Mouse (Mus musculus): Measurements from ENCODE around the gene Nme8. TPM values are rescaled to one million over a fixed set of nuclear protein-coding genes. Genes with fewer than 3 reads are reported as not detected.

The Nme8 gene
- polyA plus RNA-seq (2014; fragmentation: Illumina TruSeq; extraction: RNeasy Lipid Tissue Mini Kit (QIAGEN cat#74804); ENCODE audit: low read depth, low replicate concordance), result not detected

DNA sequence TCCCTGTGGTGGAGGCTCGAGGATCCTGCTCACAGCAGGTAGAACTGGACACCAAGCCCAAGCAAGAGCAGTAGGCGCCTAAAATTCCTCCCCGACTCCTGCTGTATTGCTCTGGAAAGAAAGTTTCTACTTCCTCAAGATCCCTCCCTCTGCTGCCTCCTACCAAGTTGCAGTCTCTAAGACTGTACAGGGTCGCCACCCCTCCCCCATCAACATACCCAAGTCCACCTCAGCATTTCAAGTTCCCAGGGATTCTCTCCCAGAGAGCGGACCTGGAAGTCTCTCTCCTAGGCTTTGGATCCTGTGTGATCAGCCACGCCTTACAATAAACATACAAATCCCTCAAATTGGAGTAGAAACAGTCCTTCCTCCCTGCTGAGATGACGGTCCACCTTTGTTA is at the start of gene Nme8:
Gene Nme8 (minus strand): TSS at position 5 of the 400 bp plus-strand sequence.

DNA sequence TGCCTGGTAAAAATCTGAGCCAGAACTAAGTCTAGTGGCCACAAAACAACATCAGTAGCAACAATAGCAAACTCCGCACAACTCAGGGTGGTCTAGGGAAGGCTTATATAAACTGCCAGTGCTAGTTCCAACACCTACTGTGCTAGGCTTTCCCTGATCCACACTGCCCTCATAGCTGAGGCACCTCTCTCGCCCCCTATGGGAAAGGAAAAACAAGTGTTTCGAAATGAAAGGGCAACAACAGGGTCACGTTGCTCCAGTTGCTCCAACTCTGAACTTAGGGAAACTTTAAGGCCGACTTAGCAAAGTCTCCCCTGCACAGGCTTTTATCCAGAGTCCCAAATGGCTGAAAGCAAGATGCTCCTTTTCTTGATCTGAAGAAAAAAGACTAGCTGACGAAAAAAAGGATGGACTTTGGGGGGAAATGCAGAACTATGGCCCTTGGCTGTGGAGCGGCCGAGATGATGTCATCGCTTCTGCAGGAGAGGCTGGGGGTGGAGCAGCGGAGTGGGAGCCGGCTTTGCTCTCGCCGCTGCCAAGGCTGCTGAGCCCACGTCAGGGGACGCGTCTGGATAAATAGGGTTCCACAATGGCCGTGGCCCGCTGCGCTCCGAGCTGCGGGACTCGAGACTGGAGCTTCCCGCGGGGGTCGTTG is 74.9 kb downstream of the Nme8 start, which contains the start of gene Sfrp4:
Gene Sfrp4 (plus strand): TSS at position 532 of the 655 bp plus-strand sequence.

GRCm38 (mm10) chr13:19619216-19619927 is 78.2 kb downstream of the Nme8 start, which contains the start of gene Epdr1:
Epdr1 (minus strand) TSS chr13:19619927.

Other genes with a start within 250 kb of the Nme8 start
- gene Epdr1, start 77.9 kb downstream of the Nme8 start, polyA plus RNA-seq (2014; fragmentation: Illumina TruSeq; extraction: RNeasy Lipid Tissue Mini Kit (QIAGEN cat#74804); ENCODE audit: low read depth, low replicate concordance), result 9.2 TPM
- 4.3 TPM for gene Sfrp4, start 74.7 kb downstream of the Nme8 start, polyA plus RNA-seq (2014; fragmentation: Illumina TruSeq; extraction: RNeasy Lipid Tissue Mini Kit (QIAGEN cat#74804); ENCODE audit: low read depth, low replicate concordance)
- gene Gpr141, start 126.5 kb upstream of the Nme8 start, polyA plus RNA-seq (2014; fragmentation: Illumina TruSeq; extraction: RNeasy Lipid Tissue Mini Kit (QIAGEN cat#74804); ENCODE audit: low read depth, low replicate concordance), result 0.44 TPM